Mouse (Mus musculus): ENCODE results near the gene Lrr1. TPM values are rescaled to one million over a fixed set of nuclear protein-coding genes. Genes with fewer than 3 reads are reported as not detected.

Gene Lrr1
- 3.1 TPM for polyA plus RNA-seq (2021)

DNA sequence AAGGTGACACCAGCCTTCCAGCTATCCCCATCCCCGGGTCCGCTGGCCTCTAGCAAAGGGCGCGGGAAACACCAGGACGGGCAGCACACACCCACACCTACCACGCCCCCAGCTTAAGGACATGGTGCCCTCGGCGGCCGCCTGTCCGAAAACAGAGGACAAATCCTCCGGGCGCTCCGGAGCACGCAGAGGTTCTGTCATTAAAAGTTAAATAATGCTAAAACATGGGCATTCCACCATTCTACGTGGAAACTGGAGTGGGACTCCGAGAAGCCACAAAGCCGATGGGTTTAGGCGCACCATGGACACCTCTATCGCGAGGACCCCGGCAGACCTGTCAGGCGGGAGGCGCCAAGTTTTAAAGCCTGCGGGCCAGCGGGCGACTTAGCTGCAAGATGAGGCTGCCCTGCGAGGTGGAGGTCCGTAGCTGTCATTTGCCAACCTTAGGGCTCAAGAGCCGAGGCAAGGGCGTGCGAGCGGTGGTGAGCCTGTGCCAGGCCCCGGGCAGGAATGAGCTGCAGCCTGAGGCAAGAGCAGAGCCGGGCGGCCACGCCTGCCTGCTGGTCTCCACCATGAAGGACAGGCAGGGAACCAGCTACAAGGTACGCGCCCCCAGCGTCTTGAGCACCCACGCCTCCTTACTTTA, at the start of gene Lrr1:
TSS of gene Lrr1 (plus strand) at position 354 of the 646 bp plus-strand sequence.
- no peaks in the 10 kb centered on the region for H3K27me3 ChIP-seq
- ChIA-PET CTCF (no interaction called here), POLR2A (no interaction called here)
- TF ChIP-seq CTCF (IDR thresholded peaks at IDR 0.05): no peak
- in situ Hi-C loops (cut with MboI; ENCODE audit: low pct_unique_long_range_greater_than_20kb): no loop called here
- peak; percentile 85 for ATAC-seq
- no peak for DNase-seq (ENCODE audit: low read depth, low spot score)

GRCm38 (mm10) chr12:69119908-69120307, 48.7 kb upstream of the Lrr1 start:
- ATAC-seq (no peak), DNase-seq (ENCODE audit: low read depth, low spot score) (no peak)
- POLR2A ChIA-PET: no interaction called here
- TF ChIP-seq CTCF (IDR thresholded peaks at IDR 0.05): no peak
- CTCF ChIA-PET: no interaction called here
- H3K27me3 ChIP-seq: peaks cover 11% of the 10 kb centered on the region
- in situ Hi-C loops (cut with MboI; ENCODE audit: low pct_unique_long_range_greater_than_20kb): no loop called here

- peaks cover 8% of the 10 kb centered on the region for H3K27me3 ChIP-seq
- CTCF ChIA-PET: no interaction called here
- POLR2A ChIA-PET: no interaction called here
- ATAC-seq (no peak), DNase-seq (ENCODE audit: low read depth, low spot score) (no peak)
- no peak for TF ChIP-seq CTCF (IDR thresholded peaks at IDR 0.05)
- in situ Hi-C loops (cut with MboI; ENCODE audit: low pct_unique_long_range_greater_than_20kb): no loop called here
Observed at GRCm38 (mm10) chr12:69122801-69123200, 45.8 kb upstream of the Lrr1 start.

DNA sequence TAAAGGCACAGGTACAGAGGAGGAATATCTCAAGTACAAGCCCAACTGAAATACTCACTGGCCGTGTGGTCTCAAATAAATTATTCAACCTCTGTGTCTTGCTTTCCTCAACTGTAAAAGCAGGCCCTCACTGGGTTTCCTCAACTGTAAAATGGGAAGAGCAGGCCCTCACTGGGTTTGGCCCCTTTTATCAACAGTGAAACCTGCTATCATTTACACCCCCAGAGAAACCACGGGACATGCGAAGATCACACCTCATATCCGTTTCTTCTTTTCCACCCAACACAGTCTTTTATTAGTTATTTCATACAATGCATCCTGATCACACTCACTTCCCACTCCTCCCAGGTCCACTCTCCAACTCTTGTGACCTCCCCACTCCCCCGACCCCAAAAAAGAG, 43.5 kb upstream of the Lrr1 start:
- ChIA-PET POLR2A (no interaction called here), CTCF (no interaction called here)
- in situ Hi-C loops (cut with MboI; ENCODE audit: low pct_unique_long_range_greater_than_20kb): no loop called here
- H3K27me3 ChIP-seq: peaks cover 8% of the 10 kb centered on the region
- DNase-seq (ENCODE audit: low read depth, low spot score) (no peak), ATAC-seq (no peak)
- TF ChIP-seq CTCF (IDR thresholded peaks at IDR 0.05): no peak

DNA sequence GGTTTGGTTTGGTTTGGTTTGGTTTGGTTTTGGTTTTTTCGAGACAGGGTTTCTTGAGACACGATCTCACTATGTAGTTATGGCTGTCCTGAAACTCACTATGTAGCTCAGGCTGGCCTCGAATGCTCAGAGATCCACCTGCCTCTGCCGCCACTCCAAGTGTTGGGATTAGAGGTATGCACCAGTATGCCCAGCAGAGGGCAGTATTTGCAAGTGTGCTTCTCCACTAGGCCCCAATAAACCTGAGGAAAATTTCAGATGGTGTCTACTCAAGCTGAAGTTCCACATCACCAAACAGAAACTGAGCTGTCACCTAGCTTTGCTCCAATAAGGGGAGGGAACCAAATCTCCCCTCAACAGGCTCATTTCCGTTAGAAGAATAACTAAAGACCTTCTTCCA, 41.4 kb upstream of the Lrr1 start:
- peak; percentile 57 for TF ChIP-seq CTCF (IDR thresholded peaks at IDR 0.05)
- ChIA-PET CTCF (interaction anchor here (1.1 kb wide), 1 partner anchor 10 kb away, joined by 3 read pairs; no protein-coding TSS in a partner anchor), POLR2A (no interaction called here)
- DNase-seq (ENCODE audit: low read depth, low spot score) (no peak), ATAC-seq (no peak)
- in situ Hi-C loops (cut with MboI; ENCODE audit: low pct_unique_long_range_greater_than_20kb): no loop called here
- H3K27me3 ChIP-seq: peaks cover 8% of the 10 kb centered on the region

- in situ Hi-C loops (cut with MboI; ENCODE audit: low pct_unique_long_range_greater_than_20kb): no loop called here
- ChIA-PET CTCF (interaction anchor here (0.8 to 1.1 kb wide), 2 partner anchors 11 to 14 kb away, joined by 3 to 4 read pairs; no protein-coding TSS in a partner anchor), POLR2A (no interaction called here)
- DNase-seq (ENCODE audit: low read depth, low spot score) (no peak), ATAC-seq (no peak)
- peaks cover 8% of the 10 kb centered on the region for H3K27me3 ChIP-seq
- no peak for TF ChIP-seq CTCF (IDR thresholded peaks at IDR 0.05)
Observed at GRCm38 (mm10) chr12:69127626-69128025, 41.0 kb upstream of the Lrr1 start.

GRCm38 (mm10) chr12:69129634-69130310, 38.8 kb upstream of the Lrr1 start:
- POLR2A ChIA-PET: no interaction called here
- in situ Hi-C loops (cut with MboI; ENCODE audit: low pct_unique_long_range_greater_than_20kb): no loop called here
- ATAC-seq (no peak), DNase-seq (ENCODE audit: low read depth, low spot score) (no peak)
- peak; percentile 9 for TF ChIP-seq CTCF (IDR thresholded peaks at IDR 0.05)
- peaks cover 8% of the 10 kb centered on the region for H3K27me3 ChIP-seq
- CTCF ChIA-PET: interaction anchor here (1.1 kb wide), 1 partner anchor 11 kb away, joined by 3 read pairs; no protein-coding TSS in a partner anchor

DNA sequence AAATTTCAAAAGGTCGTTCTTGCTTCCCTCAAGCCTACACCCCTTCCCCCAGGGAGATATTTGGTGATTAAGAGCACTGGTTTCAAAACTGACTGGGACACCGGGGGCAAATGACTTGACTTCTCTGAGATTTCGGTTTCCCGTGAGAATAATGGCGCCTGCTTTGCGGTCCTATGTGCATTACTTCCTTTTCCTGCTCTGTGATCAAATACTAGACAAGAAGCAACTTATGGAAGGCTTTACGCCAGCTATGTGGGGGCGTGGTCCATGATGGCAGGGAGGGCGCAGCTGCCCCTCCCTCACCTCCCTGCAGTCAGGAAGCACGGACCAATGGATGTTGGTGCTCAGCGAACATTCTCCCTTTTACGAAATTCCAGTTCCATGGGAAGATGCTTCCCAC, 38.1 kb upstream of the Lrr1 start:
- ChIA-PET CTCF (interaction anchor here (1.1 kb wide), 1 partner anchor 11 kb away, joined by 3 read pairs; no protein-coding TSS in a partner anchor), POLR2A (no interaction called here)
- DNase-seq (ENCODE audit: low read depth, low spot score) (no peak), ATAC-seq (no peak)
- in situ Hi-C loops (cut with MboI; ENCODE audit: low pct_unique_long_range_greater_than_20kb): no loop called here
- no peak for TF ChIP-seq CTCF (IDR thresholded peaks at IDR 0.05)
- peaks cover 8% of the 10 kb centered on the region for H3K27me3 ChIP-seq

- ChIA-PET POLR2A (no interaction called here), CTCF (no interaction called here)
- TF ChIP-seq CTCF (IDR thresholded peaks at IDR 0.05): no peak
- ATAC-seq (no peak), DNase-seq (ENCODE audit: low read depth, low spot score) (no peak)
- H3K27me3 ChIP-seq: peaks cover 3% of the 10 kb centered on the region
- in situ Hi-C loops (cut with MboI; ENCODE audit: low pct_unique_long_range_greater_than_20kb): no loop called here
Observed at GRCm38 (mm10) chr12:69131267-69131666, 37.3 kb upstream of the Lrr1 start.

- CTCF ChIA-PET: interaction anchor here (0.7 kb wide), 1 partner anchor 15 kb away, joined by 3 read pairs; no protein-coding TSS in a partner anchor
- POLR2A ChIA-PET: no interaction called here
- DNase-seq (ENCODE audit: low read depth, low spot score) (no peak), ATAC-seq (no peak)
- in situ Hi-C loops (cut with MboI; ENCODE audit: low pct_unique_long_range_greater_than_20kb): no loop called here
- H3K27me3 ChIP-seq: no peaks in the 10 kb centered on the region
- peak; percentile 63 for TF ChIP-seq CTCF (IDR thresholded peaks at IDR 0.05)
Observed at GRCm38 (mm10) chr12:69131981-69132380, 36.6 kb upstream of the Lrr1 start.

DNA sequence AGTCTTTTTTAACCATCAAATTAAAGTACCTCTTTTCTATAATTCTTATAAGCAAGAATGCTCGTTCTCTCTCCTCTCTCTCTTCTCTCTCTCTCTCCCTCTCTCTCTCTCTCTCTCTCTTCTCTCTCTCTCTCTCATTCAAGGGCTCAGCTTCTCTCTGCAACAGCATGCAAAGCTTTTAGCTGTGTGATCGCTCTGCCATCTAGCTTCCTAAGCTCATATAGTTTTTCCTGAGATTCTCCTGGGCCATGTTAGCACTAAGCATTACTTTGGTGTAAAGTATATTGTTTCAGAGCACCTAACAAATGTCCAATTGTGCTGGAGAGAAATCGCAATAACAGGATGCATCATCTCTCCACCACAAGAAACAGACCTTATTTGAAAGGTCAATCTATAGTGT, 29.4 kb upstream of the Lrr1 start:
- POLR2A ChIA-PET: no interaction called here
- DNase-seq (ENCODE audit: low read depth, low spot score) (no peak), ATAC-seq (no peak)
- CTCF ChIA-PET: no interaction called here
- no peak for TF ChIP-seq CTCF (IDR thresholded peaks at IDR 0.05)
- in situ Hi-C loops (cut with MboI; ENCODE audit: low pct_unique_long_range_greater_than_20kb): no loop called here
- no peaks in the 10 kb centered on the region for H3K27me3 ChIP-seq

Data from Patski (cell line).